Mouse (Mus musculus): ENCODE measurements around the gene Mrpl51.

Mrpl51 gene

DNA sequence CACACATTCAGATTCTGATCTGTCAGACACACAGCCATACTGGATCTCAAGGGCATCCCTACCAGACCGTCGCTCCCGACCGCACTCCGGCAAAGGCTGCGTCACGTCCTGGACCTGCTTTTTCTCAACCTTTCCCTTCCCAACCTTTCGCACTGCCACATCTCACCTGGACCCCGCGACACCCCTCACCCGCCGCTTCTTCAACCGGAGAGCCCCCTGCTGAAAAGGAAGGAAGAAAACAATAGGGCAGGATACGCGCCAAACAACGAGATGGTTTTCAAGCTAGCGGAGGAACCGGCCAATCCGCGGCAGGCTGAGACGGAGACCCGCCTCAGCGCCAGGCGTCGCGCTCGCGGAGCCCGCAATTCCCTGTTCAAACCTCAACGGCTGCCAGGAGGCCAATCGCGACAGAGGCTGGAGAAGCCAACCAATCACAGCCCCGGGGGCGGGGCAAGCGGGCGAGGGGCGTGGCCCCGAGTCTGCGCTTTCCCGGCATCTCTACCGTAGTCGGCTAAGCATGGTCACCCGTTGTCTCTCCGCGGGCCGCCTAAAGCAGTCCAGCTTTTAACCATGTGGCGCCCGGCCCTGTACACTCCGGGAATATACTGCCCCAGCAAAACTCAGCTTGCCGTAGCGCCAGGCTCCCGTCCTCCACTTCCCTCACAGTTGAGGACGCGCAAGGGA lies at the start of gene Mrpl51, which contains the start of gene Ncapd2:
Gene Mrpl51, plus strand, starts transcription at position 470 of the 684 bp plus-strand sequence.
Gene Ncapd2, minus strand, starts transcription at position 370 of the 684 bp plus-strand sequence.
- DNase-seq (ENCODE audit: low spot score) = peak; percentile 98

DNA sequence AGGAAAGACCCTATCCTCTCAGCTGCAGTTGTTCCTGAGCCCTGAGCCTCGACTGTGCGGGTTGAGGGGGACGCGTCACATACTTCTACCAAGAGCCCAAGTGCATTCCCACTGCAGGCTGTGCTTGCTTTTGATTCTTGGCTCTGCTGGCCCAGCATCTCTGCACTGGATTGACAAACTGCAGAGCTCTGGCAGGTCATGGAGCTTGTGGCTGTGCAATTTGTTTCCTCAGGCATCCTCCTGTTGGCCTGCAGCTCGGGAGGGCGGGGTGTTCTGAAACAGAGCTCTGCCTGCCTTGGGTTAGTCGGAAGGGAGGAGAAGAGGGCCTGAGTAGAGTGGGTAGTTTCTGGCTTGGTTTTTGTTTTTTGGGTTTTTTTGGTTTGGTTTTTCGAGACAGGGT lies 49.2 kb upstream of the Mrpl51 start:
- no peak for DNase-seq (ENCODE audit: low spot score)

DNA sequence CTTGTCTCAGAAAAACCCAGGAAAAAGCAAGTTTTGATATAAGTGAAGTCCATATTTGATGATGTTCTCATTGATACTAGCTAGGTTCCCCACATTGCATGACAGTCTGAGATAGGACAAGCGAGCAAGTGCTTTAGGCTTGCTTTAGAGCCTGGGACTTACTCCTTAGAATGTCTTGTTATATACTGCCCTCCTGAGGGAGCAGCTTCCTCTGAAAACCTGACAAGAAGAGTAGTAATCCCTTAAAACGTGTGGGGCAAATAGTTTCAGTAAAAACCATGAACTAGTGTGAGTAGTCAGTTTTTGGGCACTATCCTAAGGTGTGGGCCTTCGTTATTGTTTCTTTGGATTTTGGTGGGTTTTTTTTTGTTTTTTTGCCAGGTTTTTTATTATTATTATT lies 48.5 kb upstream of the Mrpl51 start:
- DNase-seq (ENCODE audit: low spot score) = no peak

DNA sequence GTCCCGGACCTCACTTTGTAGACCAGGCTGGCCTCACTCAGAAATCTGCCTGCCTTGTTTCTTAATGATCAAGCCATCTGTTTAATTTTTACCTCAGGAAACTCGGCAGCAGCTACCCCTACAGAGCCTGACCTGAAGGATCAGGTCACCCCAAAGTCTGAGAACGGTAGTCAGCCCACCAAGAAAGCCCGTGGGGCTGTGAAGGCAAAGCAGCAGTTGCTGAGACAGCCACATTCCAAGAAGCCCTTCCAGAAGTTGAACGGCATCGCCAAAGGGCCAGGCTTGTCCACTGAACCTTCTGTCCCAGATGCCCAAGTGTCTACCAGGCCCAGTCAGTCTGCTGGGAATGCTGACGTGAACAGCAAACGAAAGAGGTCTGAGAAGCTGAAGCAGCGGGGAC lies 47.7 kb upstream of the Mrpl51 start:
- DNase-seq (ENCODE audit: low spot score) = no peak

DNA sequence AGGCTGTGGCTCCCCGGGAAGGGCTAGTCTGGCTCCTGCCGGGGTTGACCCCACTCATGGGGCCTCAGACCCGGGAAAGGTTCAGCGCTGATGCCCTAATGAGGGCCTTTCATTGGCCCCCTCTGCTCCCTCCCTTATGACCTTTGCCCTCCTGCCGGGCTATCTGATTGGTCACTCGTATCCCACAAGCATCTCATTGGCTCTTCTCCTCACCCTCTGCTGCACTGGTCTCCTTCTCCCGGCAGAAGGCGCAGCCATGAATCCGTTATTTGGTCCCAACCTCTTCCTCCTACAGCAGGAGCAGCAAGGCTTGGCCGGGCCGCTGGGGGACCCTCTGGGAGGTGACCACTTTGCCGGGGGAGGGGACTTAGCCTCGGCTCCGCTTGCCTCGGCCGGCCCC lies 46.6 kb upstream of the Mrpl51 start, which contains the start of gene Iffo1:
Gene Iffo1, plus strand, starts transcription at position 241 of the 400 bp plus-strand sequence.
- peak; percentile 95 for DNase-seq (ENCODE audit: low spot score)

DNA sequence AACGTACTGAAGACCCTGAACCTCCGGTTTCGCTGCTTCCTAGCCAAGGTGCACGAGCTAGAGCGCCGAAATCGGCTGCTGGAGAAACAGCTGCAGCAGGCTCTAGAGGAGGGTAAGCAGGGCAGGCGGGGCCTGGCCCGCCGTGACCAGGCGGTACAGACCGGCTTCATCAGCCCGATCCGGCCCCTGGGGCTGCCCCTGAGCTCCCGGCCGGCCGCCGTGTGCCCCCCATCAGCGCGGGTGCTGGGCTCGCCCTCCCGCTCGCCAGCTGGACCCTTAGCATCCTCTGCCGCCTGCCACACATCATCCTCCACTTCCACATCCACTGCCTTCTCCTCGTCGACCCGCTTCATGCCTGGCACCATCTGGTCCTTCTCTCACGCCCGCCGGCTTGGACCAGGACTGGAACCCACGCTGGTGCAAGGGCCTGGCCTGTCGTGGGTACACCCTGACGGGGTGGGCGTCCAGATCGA lies 46.1 kb upstream of the Mrpl51 start:
- no peak for DNase-seq (ENCODE audit: low spot score)

DNA sequence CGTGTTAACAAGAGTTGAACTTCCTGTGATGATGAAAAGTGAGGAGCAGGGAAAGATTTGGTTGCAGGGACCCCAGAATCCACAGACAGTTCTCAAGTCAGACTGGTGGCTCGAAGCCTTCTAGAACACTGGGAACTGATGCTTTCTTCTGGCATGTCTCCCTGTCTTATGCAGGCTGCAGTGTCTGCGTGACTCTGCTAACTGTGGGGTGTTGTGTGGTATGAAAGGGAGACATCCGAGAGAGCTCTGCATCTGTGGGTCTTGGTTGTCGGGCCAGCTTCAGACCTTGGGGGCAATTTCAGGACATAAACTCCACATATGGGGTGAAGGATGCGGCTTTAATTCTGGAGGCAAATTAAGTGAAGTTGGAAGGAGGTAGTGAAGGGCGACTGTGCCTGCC lies 45.5 kb upstream of the Mrpl51 start:
- no peak for DNase-seq (ENCODE audit: low spot score)

DNA sequence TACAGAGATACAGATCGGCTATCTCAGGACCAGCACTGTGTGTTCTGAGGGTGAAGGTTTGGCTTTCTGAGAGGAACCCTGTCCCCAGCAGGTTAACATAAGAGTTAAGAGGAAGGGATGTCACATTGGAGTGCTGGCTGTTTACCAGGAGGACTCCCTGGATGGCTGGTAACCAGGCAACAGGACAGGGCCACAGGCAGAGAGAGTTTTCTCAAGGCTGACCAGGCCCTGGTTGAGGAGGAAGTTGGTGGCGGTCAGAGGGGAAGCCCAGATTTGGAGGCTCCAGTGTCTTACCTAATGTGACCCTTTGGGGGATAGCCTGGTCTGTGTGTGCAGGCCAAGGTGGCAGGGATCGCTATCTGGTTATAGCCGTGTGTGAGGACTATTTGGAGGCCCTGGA lies 44.8 kb upstream of the Mrpl51 start:
- DNase-seq (ENCODE audit: low spot score) = no peak

DNA sequence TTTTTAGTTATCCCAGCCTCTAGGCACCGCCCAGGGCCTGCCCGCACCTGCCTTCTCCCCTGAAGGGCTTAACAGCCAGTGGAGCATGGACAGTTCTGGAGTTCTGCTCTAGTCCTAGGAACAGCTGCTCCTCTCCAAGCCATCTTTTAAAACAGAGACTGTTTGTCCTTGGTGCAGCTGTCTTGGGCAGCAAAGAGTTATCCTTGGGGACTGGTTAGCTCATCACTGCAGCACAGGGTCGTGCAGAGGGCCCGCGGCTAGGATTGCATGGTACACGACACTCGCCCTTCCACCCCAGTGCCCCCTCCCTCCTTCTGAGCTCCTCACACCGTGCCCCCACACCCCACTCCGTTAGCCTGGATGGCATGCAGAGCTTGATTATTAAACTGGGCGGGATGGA lies 44.3 kb upstream of the Mrpl51 start:
- DNase-seq (ENCODE audit: low spot score) = no peak

DNA sequence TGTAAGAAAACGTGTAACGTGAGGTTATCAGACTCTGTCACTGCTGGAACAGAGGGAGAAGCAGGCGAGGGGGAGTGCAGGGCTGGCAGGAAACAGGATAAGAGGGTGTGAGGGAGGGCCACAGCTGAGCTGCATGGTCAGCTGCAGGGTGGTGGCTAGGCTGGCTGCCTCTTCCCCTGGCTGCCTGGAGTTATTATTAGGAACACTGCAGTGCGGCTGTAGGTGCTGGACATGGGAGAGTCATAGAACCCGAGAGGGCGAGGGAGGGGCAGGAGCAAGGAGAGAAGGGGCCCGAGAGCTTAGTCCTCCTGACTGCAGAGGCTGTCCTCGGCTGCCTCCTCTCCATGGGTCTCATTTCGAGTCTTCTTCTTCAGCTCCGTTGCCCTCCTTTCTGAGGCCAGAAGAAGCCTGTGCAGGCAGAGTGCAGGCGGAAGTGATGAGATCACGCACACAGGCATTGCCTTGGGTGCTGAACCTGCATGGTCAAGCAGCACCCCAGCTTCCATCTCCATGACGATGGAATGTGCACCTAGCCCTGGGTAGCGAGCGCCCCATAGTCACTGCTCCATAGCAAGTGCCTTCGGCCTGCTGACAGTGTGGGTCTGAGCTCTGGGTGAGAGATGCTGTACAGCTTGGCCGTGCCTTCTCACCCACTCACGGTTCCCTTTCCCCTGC lies 43.2 kb upstream of the Mrpl51 start:
- peak; percentile 71 for DNase-seq (ENCODE audit: low spot score)

DNA sequence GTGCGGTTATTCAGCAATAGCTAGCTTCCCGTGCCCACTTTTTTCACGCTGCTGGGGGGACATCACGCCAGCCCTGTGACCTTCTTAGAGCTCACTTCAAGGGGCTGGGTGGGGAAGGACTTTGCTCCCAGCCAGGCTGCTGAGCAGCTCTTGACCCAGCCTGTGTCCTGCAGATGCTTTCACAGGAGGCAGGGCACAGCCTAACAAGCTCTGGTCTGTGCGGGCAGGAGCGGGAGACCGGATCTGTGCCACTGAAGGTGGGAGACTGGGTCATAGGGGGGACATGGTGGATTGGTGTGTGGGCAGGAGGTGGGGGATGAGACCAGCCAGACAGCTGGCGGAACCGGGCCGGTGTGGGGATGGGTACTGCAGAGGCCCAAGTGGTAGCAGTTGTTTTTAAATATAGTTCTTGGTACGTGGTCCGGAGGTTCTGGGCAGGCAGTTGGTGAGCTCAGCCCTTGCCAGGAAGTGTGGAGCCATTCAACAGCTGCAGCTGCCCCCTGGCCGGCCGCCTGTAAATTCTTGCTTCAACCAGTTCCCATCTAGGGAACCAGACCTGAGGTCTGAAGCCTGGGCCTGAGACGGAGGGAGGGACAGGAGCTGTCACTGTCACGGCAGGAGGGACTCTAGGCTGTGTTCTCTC lies 42.6 kb upstream of the Mrpl51 start:
- DNase-seq (ENCODE audit: low spot score) = peak; percentile 75

DNA sequence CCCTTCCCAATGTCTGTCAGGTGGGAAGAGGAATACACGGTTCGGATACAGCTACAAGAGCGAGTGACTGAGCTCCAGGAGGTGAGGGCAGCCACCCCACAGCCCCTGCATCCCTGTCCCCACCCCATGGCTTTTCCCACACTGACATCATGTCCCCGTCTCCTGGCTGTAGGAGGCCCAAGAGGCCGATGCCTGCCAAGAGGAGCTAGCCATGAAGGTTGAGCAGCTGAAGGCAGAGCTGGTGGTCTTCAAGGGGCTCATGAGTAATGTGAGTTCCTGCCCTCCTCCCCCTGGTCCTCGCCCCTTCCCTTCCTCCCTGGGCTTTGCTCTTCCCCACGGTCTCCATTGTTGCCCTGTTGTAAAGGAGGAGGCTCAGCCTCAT lies 42.0 kb upstream of the Mrpl51 start:
- no peak for DNase-seq (ENCODE audit: low spot score)

DNA sequence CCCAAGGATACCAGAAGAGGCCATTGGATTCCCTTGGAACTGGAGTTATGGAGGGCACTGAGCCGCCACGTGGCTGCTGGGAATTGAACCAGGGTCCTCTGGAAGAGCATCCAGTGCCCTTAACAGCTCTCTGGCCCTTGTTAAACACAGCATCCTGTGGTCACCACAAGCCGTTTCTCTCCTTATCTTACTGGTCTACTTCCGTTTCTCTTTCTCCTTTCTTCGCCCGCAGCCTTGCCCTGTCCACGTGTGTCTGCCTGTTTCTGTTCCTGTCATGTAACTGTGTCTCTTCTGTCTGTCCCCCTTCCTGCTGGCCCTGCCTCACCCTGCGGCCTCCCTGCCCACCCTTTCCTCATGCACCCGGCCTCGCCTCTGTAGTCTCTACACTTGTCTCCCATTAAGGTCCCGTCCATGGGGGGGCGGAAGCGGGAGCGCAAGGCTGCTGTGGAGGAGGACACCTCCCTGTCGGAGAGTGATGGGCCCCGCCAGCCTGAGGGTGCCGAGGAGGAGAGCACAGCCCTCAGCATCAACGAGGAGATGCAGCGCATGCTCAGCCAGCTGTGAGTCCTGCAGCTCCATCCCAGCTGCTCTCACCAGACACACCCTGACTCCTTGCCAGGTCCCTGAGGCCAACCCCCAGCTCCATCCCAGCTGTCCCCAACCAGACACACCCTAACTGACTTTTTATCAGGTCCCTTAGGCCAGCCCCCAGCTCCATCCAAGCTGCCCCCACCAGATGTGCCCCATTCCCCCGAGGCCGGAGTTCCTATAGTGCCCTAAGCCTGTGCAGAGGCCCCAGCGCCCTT lies 39.2 kb upstream of the Mrpl51 start:
- DNase-seq (ENCODE audit: low spot score) = no peak

DNA sequence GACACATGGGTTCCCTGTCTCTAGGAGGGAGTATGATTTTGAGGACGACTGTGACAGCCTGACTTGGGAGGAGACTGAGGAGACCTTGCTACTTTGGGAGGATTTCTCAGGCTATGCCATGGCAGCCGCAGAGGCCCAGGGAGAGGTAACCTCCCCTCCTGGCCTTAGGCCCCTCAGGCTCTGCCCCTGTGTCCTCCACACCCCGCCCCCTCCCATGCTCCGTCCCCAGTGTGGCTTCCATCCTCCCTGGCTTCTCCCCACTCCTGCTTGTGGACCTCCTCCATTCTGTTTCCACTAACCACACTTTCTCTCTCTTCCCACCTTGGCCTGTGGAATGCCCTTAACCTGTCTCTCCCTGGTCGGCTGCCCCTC lies 38.6 kb upstream of the Mrpl51 start:
- DNase-seq (ENCODE audit: low spot score) = no peak

DNA sequence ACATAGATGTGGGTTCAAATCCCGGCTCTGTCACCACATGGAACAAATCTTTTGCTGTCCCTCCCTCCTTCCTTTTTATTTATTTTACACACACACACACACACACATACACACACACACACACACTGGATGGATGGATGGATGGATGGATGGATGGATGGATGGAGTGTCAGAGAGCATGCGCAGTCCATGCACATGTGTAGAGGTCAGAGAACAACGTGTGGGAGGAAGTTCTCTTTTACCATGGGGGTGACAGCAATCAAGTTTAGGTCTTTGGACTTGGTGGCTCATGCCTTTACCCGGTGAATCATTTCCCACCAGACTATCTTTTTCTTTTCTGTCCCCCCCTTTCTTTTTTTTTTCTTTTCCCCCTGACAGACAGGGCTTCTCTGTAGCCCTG lies 37.9 kb upstream of the Mrpl51 start:
- no peak for DNase-seq (ENCODE audit: low spot score)

DNA sequence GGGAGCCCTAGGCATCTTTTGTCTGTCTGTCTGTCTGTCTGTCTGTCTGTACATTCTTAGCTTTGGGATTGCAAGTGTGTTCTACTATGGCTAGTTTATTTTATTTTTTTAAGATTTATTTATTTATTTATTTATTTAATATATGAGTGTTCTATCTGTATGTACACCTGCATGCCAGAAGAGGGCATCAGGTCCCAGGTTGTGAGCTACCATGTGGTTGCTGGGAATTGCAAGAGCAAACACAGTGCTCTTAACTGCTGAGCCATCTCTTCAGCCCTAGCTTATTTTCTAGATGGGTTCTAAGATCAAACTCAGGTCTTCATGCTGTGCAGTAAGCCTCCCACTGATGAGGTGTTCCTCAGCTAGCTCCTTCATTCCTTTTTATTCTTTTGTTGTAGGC lies 37.1 kb upstream of the Mrpl51 start:
- DNase-seq (ENCODE audit: low spot score) = no peak

DNA sequence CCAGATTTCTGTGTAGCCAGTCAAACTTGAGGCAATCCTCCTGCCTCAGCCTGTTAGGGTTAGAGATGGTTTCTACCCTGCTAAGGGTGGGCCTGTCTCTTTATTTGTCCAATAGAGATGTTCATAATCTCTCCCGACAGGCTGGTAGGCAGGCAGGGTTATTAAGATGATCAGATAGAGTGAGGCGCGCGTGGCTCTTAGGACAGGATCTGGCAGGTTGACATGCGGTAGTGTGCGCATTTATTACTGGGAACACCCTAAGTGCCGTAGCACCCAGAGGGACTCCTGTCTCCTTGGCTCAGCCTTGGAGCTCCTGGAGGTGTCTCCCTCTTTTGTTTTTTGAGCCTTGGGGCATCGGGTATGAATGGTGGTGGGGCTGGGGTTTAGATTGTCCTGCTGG lies 36.3 kb upstream of the Mrpl51 start:
- no peak for DNase-seq (ENCODE audit: low spot score)

DNA sequence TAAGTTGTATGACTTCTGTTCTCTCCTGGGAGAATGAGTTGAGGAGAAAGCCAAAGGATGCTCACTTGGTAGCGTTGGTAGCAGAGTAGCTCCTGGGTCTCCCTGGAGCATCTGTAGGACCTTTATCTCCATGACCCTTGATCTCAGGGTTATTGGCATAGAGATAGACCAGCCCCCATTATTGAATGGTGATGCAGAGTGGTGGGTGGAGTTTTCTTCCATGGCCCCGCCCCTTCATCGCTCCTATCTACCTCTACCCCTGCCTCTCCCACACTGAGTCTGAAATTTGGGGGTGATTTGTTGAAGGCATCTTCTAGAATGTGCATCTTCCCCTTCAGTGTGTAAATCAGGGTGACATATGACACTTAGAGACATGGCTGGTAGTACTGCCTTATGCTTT lies 35.1 kb upstream of the Mrpl51 start:
- DNase-seq (ENCODE audit: low spot score) = no peak

DNA sequence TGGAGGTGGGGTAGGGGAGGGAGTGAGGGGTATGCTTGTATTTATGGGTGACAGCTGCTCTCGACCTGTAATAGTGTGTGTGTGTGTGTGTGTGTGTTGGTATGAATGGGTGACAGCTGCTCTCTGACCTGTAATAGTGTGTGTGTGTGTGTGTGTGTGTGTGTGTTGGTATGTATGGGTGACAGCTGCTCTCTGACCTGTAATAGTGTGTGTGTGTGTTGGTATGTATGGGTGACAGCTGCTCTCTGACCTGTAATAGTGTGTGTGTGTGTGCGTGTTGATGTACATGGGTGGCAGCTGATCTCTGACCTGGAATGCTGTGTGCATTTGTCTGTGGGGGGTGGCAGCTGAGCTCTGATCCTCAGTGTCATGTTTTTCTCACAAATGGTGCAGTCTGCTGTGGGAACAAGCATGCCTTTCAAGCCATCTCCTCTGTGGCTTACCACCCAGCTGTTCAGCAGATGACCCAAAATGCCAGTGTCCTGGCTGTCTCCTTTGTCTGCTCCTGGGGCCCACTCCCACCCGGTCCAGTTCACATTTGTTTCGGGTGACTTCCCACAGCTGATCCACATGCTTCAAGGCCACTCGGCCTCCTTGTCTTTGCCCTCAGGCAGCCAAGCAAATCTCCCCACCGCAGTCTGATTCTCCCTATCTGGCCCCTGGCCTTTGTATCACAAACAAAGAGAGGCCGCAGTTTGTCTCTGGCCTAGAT lies 34.5 kb upstream of the Mrpl51 start:
- DNase-seq (ENCODE audit: low spot score) = no peak

DNA sequence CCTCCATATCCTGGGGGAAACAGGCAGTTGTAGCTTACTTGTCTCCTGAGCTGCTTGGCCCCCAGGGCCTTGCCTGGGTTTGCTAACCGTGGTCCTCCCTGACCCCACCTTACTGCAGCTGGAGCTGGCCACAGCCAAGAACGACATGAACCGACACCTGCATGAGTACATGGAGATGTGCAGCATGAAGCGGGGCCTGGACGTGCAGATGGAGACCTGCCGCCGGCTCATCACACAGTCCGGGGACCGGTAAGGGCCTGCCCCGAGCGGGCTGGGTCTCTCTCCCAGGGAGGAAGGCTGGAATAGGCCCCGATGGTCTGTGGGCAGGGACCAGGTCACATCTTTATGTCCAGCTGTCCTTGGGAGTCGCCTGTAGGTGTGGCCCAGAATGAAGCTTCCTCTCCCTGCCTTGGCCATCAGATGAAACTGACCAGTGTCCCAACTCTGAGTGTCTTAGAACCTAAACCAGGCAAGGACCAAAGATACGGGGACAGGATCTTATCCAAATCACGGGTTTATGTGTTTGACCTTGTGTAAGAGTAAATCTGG lies 32.6 kb upstream of the Mrpl51 start:
- DNase-seq (ENCODE audit: low spot score) = peak; percentile 13

DNA sequence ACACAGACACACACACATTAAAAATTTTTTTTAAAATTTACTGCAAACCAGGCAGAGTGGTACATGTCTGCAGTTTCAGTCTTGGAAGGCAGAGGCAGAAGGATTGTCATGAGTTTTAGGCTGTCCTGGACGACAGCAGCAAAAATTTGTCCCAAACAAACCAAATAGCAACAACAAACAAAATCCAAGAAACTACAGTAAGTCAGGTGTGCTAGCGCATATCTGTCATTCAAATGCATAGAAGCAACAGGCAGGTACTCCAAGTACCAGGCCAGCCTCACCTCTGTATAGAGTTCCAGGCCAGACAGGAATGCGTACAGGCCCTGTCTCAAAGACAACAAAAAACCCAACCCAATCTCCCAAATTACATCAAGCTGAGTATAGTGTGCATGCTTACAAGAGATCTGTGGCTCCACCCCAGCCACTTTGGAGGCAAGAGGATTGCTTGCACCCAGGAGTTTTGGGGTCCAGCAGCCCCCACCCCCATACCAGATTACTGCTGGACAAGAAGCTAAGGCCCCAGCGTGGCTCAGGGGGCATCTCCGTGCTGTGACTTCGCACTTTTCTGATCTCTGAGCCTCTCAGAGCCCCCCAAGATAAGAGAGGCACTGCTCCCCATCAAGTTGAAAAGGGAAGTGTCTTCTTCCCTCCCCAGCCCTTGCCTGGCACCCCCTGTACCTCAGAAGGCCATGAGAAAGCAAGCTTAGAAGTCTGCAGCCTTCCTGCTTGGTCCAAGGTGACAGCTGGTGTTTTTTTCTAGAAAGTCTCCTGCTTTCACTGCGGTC lies 31.6 kb upstream of the Mrpl51 start:
- no peak for DNase-seq (ENCODE audit: low spot score)
